Mouse (Mus musculus) ES-Bruce4 (cell line): Measurements from ENCODE around the gene Chrna9. TPM values are rescaled to one million over a fixed set of nuclear protein-coding genes. Genes with fewer than 3 reads are reported as not detected.

Experiments used
- H3K27ac ChIP-seq: 2 replicates; pipeline ENCODE4 v1.5.1; 2012; ENCODE audit warnings: low read length, inconsistent platforms; ENCODE audit not compliant: insufficient read depth
- H3K27me3 ChIP-seq: 2 replicates; pipeline ENCODE4 v1.6.1; 2012; ENCODE audit warnings: mild to moderate bottlenecking, low read length, inconsistent platforms; ENCODE audit not compliant: control insufficient read depth, poor library complexity, insufficient read depth, severe bottlenecking
- H3K36me3 ChIP-seq: 2 replicates; pipeline ENCODE4 v1.6.1; 2012; ENCODE audit warnings: inconsistent platforms, mild to moderate bottlenecking, low read length, moderate library complexity; ENCODE audit not compliant: control insufficient read depth, poor library complexity, insufficient read depth, severe bottlenecking
- H3K4me1 ChIP-seq: one replicate; pipeline ENCODE4 v1.8.1; 2011; ENCODE audit warnings: low read length; ENCODE audit not compliant: control insufficient read depth, insufficient read depth
- H3K4me3 ChIP-seq: 2 replicates; pipeline ENCODE4 v1.5.1; 2011; ENCODE audit warnings: low read depth, mild to moderate bottlenecking, low read length
- H3K9ac ChIP-seq: 2 replicates; pipeline ENCODE4 v1.6.1; 2012; ENCODE audit warnings: low read depth, mild to moderate bottlenecking, inconsistent platforms; ENCODE audit not compliant: poor library complexity, severe bottlenecking
- H3K9me3 ChIP-seq: replicated peaks from 2 replicates; pipeline ENCODE4 v1.6.1; 2012; ENCODE audit warnings: mild to moderate bottlenecking, low read length, inconsistent platforms; ENCODE audit not compliant: control insufficient read depth, poor library complexity, insufficient read depth, severe bottlenecking
- CTCF ChIP-seq: IDR thresholded peaks from one replicate; pipeline ENCODE4 v1.8.1; 2011; ENCODE audit warnings: low read depth, low read length
- EP300 ChIP-seq: IDR thresholded peaks from 2 replicates; pipeline ENCODE4 v1.6.1; 2011; ENCODE audit warnings: low read depth, low read length; ENCODE audit not compliant: insufficient read depth
- POLR2A ChIP-seq: IDR thresholded peaks from one replicate; pipeline ENCODE4 v1.8.1; 2011; ENCODE audit warnings: low read length; ENCODE audit not compliant: insufficient read depth
- polyA plus RNA-seq: library from polyadenylated mRNA; stranded (reverse); fragments of >200 nt; gene quantifications from 2 replicates; pipeline ENCODE4 v1.2.4, GENCODE M21; 2011; ENCODE audit warnings: low read depth; ENCODE audit not compliant: missing spikeins, insufficient read depth, insufficient read length

Gene Chrna9
- polyA plus RNA-seq, result 3.9 and 5.6 TPM in 2 replicates

DNA sequence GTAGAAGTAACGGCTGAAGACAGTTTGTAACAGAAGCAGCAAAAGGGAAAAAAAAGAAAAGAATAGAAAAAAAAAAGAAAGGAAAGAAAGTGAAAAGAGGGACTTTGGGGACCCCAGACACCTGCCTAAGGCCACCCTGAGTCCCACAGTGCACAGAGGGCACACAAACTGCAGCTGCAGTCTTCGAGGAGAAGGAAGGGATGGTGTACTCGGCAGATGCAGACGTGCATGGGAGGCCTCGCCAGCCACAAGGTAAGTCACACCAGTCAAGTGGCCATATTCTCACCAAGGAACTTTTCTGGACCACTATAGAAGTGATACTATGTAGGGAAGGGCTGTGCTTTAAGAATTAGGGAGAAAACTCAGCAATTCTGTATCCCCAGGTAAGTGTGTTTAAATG is at the start of gene Chrna9:
Gene Chrna9 (plus strand): TSS at position 139 of the 400 bp plus-strand sequence.
- Histone ChIP-seq H3K27ac (no peak within 1 kb of the TSS), H3K4me3 (no peak within 1 kb of the TSS), H3K4me1 (no peaks in the 10 kb centered on the region), H3K9ac (no peak within 1 kb of the TSS), H3K9me3 (no peaks in the 10 kb centered on the region), H3K36me3 (no peaks in the 10 kb centered on the region), H3K27me3 (no peaks in the 10 kb centered on the region)
- TF ChIP-seq EP300 (no peak), POLR2A (no peak), CTCF (no peak)

- Histone ChIP-seq H3K27ac (no peak overlapping the region), H3K4me1 (no peaks in the 10 kb centered on the region), H3K4me3 (no peak overlapping the region), H3K9ac (no peak overlapping the region), H3K9me3 (no peaks in the 10 kb centered on the region), H3K36me3 (no peaks in the 10 kb centered on the region), H3K27me3 (no peaks in the 10 kb centered on the region)
- TF ChIP-seq CTCF (no peak), EP300 (no peak), POLR2A (no peak)
Measured at GRCm38 (mm10) chr5:65885699-65886443, 48.9 kb upstream of the Chrna9 start.

GRCm38 (mm10) chr5:65888102-65888501 is 46.6 kb upstream of the Chrna9 start:
- no peaks in the 10 kb centered on the region for H3K4me1 ChIP-seq
- no peaks in the 10 kb centered on the region for H3K27me3 ChIP-seq
- TF ChIP-seq POLR2A (no peak), CTCF (no peak), EP300 (no peak)
- no peak overlapping the region for H3K4me3 ChIP-seq
- H3K36me3 ChIP-seq, result no peaks in the 10 kb centered on the region
- H3K27ac ChIP-seq, result no peak overlapping the region
- no peaks in the 10 kb centered on the region for H3K9me3 ChIP-seq
- H3K9ac ChIP-seq, result no peak overlapping the region

GRCm38 (mm10) chr5:65888998-65889397 is 45.7 kb upstream of the Chrna9 start:
- H3K4me1 ChIP-seq, result no peaks in the 10 kb centered on the region
- no peak for TF ChIP-seq POLR2A
- TF ChIP-seq EP300, result no peak
- no peak for TF ChIP-seq CTCF
- no peak overlapping the region for H3K9ac ChIP-seq
- no peak overlapping the region for H3K27ac ChIP-seq
- H3K4me3 ChIP-seq, result no peak overlapping the region
- no peaks in the 10 kb centered on the region for H3K27me3 ChIP-seq
- H3K36me3 ChIP-seq, result no peaks in the 10 kb centered on the region
- H3K9me3 ChIP-seq, result no peaks in the 10 kb centered on the region

- no peak overlapping the region for H3K9ac ChIP-seq
- no peaks in the 10 kb centered on the region for H3K9me3 ChIP-seq
- no peaks in the 10 kb centered on the region for H3K4me1 ChIP-seq
- H3K36me3 ChIP-seq, result no peaks in the 10 kb centered on the region
- H3K27me3 ChIP-seq, result no peaks in the 10 kb centered on the region
- H3K4me3 ChIP-seq, result no peak overlapping the region
- no peak for TF ChIP-seq POLR2A
- no peak for TF ChIP-seq EP300
- no peak for TF ChIP-seq CTCF
- no peak overlapping the region for H3K27ac ChIP-seq
Measured at GRCm38 (mm10) chr5:65891251-65891826, 43.4 kb upstream of the Chrna9 start.

GRCm38 (mm10) chr5:65895121-65895692 is 39.5 kb upstream of the Chrna9 start:
- Histone ChIP-seq H3K9ac (no peak overlapping the region), H3K4me3 (no peak overlapping the region), H3K27me3 (no peaks in the 10 kb centered on the region), H3K4me1 (no peaks in the 10 kb centered on the region), H3K27ac (no peak overlapping the region), H3K9me3 (no peaks in the 10 kb centered on the region), H3K36me3 (no peaks in the 10 kb centered on the region)
- TF ChIP-seq EP300 (no peak), POLR2A (no peak), CTCF (no peak)
